Mouse (Mus musculus) MEL (cell line): Measurements from ENCODE around the gene 1700022I11Rik.

Experiments used
- CTCF ChIP-seq, 3 experiments: IDR thresholded peaks in 2 of 3; conservative IDR thresholded peaks in 1 of 3; 2 replicates each; pipeline ENCODE4 v1.5.1; 2011 to 2012; ENCODE audit warnings: low read length in 3 of 3, low read depth in 2 of 3, mild to moderate bottlenecking in 2 of 3, improper control_type of control experiment in 1 of 3, inconsistent platforms in 1 of 3, mixed read lengths in 1 of 3, moderate library complexity in 1 of 3; ENCODE audit not compliant: control insufficient read depth in 1 of 3, insufficient read depth in 1 of 3, poor library complexity in 1 of 3, severe bottlenecking in 1 of 3
- MAX ChIP-seq: IDR thresholded peaks from 2 replicates; pipeline ENCODE4 v1.6.1; 2011; ENCODE audit warnings: low read length, improper control_type of control experiment
- POLR2AphosphoS5 ChIP-seq: IDR thresholded peaks from 2 replicates; pipeline ENCODE4 v1.6.1; 2012; ENCODE audit warnings: low read depth, borderline replicate concordance, mild to moderate bottlenecking, inconsistent platforms, low read length, moderate library complexity, mixed read lengths
- RAD21 ChIP-seq: IDR thresholded peaks from 2 replicates; pipeline ENCODE4 v1.6.1; 2011; ENCODE audit warnings: mild to moderate bottlenecking, low read depth, low read length, improper control_type of control experiment
- SMC3 ChIP-seq: IDR thresholded peaks from 2 replicates; pipeline ENCODE4 v1.6.1; 2011; ENCODE audit warnings: low read depth, low read length, improper control_type of control experiment
- TCF12 ChIP-seq: IDR thresholded peaks from 2 replicates; pipeline ENCODE4 v1.6.1; 2014; ENCODE audit warnings: low read depth, mild to moderate bottlenecking, inconsistent platforms, low read length, improper control_type of control experiment, moderate library complexity

DNA sequence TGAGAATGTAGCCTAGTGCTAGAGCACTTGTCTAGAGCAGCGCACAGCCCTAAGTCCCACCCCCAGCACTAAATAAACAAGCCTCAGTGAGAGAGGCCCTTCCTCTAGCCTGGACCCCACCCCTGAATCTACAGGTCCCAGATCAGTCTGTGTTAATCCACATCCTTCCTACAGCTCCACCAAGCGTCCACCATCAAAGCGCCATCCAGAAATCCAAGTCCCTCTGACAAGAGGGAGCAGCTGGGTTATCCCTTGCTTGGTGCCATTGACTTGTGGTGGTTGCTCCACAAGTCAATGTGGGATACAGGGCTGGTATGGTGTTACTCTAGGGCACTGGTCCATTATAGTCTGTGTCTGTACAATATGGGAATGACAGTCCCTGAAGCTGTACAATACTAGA lies 14.2 kb upstream of the 1700022I11Rik start:
- no peak for TF ChIP-seq MAX
- TF ChIP-seq RAD21: no peak
- no peak for TF ChIP-seq SMC3
- no peak for TF ChIP-seq POLR2AphosphoS5
- TF ChIP-seq TCF12: no peak
- TF ChIP-seq CTCF (IDR thresholded peaks at IDR 0.05 in 2 of 3, conservative IDR thresholded peaks at IDR 0.05 in 1 of 3; ENCODE audit: control insufficient read depth in 1 of 3, insufficient read depth in 1 of 3, low read depth in 2 of 3, low read length in 3 of 3, poor library complexity in 1 of 3, severe bottlenecking in 1 of 3): no peak
